Mouse (Mus musculus) adrenal gland, adult 18-20 months (tissue): ENCODE data around the gene Gm21693. TPM values are rescaled to one million over a fixed set of nuclear protein-coding genes. Genes with fewer than 3 reads are reported as not detected.
"Not testable (repeated sequence)": the region's sequence is repeated elsewhere in the genome, so short reads cannot be mapped to it uniquely, and the experiment has no call there.

Source experiments
- DNase-seq, 2 experiments: peaks; one replicate each; pipeline ENCODE4 v3.0.0; 2021 to 2022; ENCODE audit warnings: low spot score in 2 of 2
- long read RNA-seq, 2 experiments: library from polyadenylated mRNA; stranded (forward); transcript quantifications; one replicate each; pipeline ENCODE4 v2.0.0; 2021
- total RNA-seq, 2 experiments: library from RNA; stranded (reverse); gene quantifications; 1 replicate in 1 of 2; 2 replicates in 1 of 2; pipeline ENCODE4 v1.2.3; 2021

The Gm21693 gene
- not detected for total RNA-seq
- long read RNA-seq, experiment 1 = 0 reads
- long read RNA-seq, experiment 2 = 0 reads

- not testable (repeated sequence) for DNase-seq
Observed at GRCm38 (mm10) chrY:3345229-3345628, at the start of gene Gm21693. Gm21693 (minus strand) TSS chrY:3345329.

GRCm38 (mm10) chrY:3340661-3341060 lies 4.5 kb downstream of the Gm21693 start:
- DNase-seq = peak in 1 of 2 experiments; percentile 0

GRCm38 (mm10) chrY:3306349-3306748 lies 38.8 kb downstream of the Gm21693 start, which contains the start of gene Gm21677:
Gm21677 (minus strand) TSS chrY:3306449.
- not testable (repeated sequence) for DNase-seq

Other genes with a start within 250 kb of the Gm21693 start
- gene Gm21677, start 38.9 kb downstream of the Gm21693 start, total RNA-seq = not detected
- not detected for gene Gm21704, start 64.8 kb upstream of the Gm21693 start, total RNA-seq
- not detected for gene Gm21708, start 64.8 kb upstream of the Gm21693 start, total RNA-seq